Mouse (Mus musculus) cerebellum, adult 2 months (tissue): ENCODE measurements at regions not wholly inside any gene's neighbourhood (a gene's known extent, or its start where the extent isn't known, plus 50 kb on each side); places are given as distances from the start of the nearest gene placed in this dataset.

ENCODE experiments used
- CTCF ChIP-seq: fragments of 200-500 bp; IDR thresholded peaks from 2 replicates; pipeline ENCODE4 v1.5.1; 2011; ENCODE audit warnings: low read depth, mild to moderate bottlenecking, control low read depth, low read length, moderate library complexity, borderline replicate concordance; ENCODE audit not compliant: insufficient read depth
- POLR2A ChIP-seq: fragments of 200-500 bp; IDR thresholded peaks from 2 replicates; pipeline ENCODE4 v1.6.1; 2011; ENCODE audit warnings: low read length, control low read depth, borderline replicate concordance; ENCODE audit not compliant: insufficient read depth

GRCm38 (mm10) chr9:52234775-52235174, 66.4 kb upstream of the Zc3h12c start:
- TF ChIP-seq CTCF = no peak
- no peak for TF ChIP-seq POLR2A
